Mouse (Mus musculus) forebrain, embryonic 16.5 days (tissue): ENCODE data around the gene Atxn1. TPM values are rescaled to one million over a fixed set of nuclear protein-coding genes. Genes with fewer than 3 reads are reported as not detected.

Source experiments
- ATAC-seq: fragments of 200-750 bp; cut with Nextera tagmentation; 2 replicates; pipeline ENCODE4 v1.8.0; 2017; ENCODE audit warnings: mild to moderate bottlenecking, moderate library complexity
- H3K27ac ChIP-seq: fragments of 300-500 bp; sonication (generic); 2 replicates; pipeline ENCODE4 v1.5.1; 2014; ENCODE audit warnings: low read length, control low read depth
- H3K27me3 ChIP-seq: fragments of 300-500 bp; sonication (generic); replicated peaks from 2 replicates; pipeline ENCODE4 v1.6.1; 2014; ENCODE audit warnings: low read length; ENCODE audit not compliant: control insufficient read depth, insufficient read depth
- H3K36me3 ChIP-seq: fragments of 300-500 bp; sonication (generic); 2 replicates; pipeline ENCODE4 v1.6.1; 2014; ENCODE audit not compliant: control insufficient read depth, insufficient read depth
- H3K4me1 ChIP-seq: fragments of 300-500 bp; sonication (generic); replicated peaks from 2 replicates; pipeline ENCODE4 v1.6.1; 2014; ENCODE audit warnings: low read length; ENCODE audit not compliant: control insufficient read depth, insufficient read depth
- H3K4me2 ChIP-seq: fragments of 300-500 bp; sonication (generic); 2 replicates; pipeline ENCODE4 v1.6.1; 2014; ENCODE audit warnings: mild to moderate bottlenecking, low read length, control low read depth
- H3K4me3 ChIP-seq: fragments of 300-500 bp; sonication (generic); replicated peaks from 2 replicates; pipeline ENCODE4 v1.5.1; 2014; ENCODE audit warnings: mild to moderate bottlenecking, low read length, control low read depth
- H3K9ac ChIP-seq: fragments of 300-500 bp; sonication (generic); replicated peaks from 2 replicates; pipeline ENCODE4 v1.6.1; 2014; ENCODE audit warnings: low read depth, low read length, control low read depth
- H3K9me3 ChIP-seq: fragments of 300-500 bp; sonication (generic); 2 replicates; pipeline ENCODE4 v1.6.1; 2016; ENCODE audit warnings: low read length; ENCODE audit not compliant: control insufficient read depth
- WGBS: fragments of 180-500 bp; shearing (Covaris S2); extraction: QIAGEN DNeasy Blood & Tissue Kit; methylation state at CpG from one replicate; pipeline ENCODE4 v1.1.7; 2014; 5-methylcytosine and 5-hydroxymethylcytosine counted together
- polyA plus RNA-seq: library from polyadenylated mRNA; unstranded; fragments of >200 nt; fragmentation: Nextera tagmentation; extraction: Ambion mirVana; gene quantifications from 2 replicates; pipeline ENCODE4 v1.2.1, GENCODE M21; 2015

Gene Atxn1
- polyA plus RNA-seq, 1 experiment from 2014 or later, result 15.3 TPM

DNA sequence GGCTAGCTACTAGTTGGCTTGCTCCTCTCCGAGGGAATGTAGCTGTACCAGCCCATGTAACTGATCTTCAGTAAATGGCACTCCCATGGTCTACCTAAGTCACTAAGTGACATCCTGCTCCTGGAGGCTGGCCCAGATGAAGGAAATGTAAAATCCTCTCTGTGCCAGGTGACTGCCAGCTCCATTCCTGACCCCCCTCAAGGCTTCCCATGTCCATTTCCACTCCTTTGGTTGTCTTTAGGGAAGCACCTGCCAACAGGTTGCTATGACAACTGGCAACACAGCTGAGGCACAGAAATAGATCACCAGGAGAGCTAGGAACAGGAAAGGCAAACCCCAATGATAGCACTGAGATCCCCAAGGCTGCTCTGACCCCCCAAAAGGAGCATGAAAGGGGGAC is 274.4 kb downstream of the Atxn1 start:
- Histone ChIP-seq H3K36me3 (no peaks in the 10 kb centered on the region), H3K27me3 (no peaks in the 10 kb centered on the region), H3K9me3 (no peaks in the 10 kb centered on the region), H3K4me3 (no peak overlapping the region), H3K4me2 (no peak overlapping the region), H3K9ac (no peak overlapping the region), H3K27ac (no peak overlapping the region), H3K4me1 (peaks cover 6% of the 10 kb centered on the region)
- ATAC-seq, result no peak
- WGBS, result 97% methylated on average over 1 of the region's 1 CpGs

DNA sequence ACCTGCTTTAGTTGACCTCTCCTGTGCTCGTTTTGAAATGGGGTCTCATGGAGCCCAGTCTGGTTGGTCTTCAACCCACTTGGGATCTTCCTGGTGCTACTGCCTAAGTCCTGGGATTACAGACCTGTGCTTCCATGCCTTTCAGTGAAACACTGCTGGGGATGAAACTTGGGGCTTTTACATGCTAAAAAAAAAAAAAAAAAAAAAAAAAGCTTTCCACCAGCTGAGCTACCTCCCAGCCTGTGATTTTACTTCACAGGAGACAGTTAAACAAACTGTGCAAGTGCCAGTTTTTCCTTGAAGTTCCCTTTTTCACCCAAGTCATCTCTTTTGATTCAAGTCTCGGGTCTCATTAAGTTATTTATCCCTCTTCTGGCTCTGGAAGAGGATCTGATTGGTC is 275.9 kb downstream of the Atxn1 start:
- Histone ChIP-seq H3K27ac (no peak overlapping the region), H3K4me3 (no peak overlapping the region), H3K36me3 (no peaks in the 10 kb centered on the region), H3K4me1 (peaks cover 6% of the 10 kb centered on the region), H3K9me3 (no peaks in the 10 kb centered on the region), H3K9ac (no peak overlapping the region), H3K27me3 (no peaks in the 10 kb centered on the region), H3K4me2 (no peak overlapping the region)
- no peak for ATAC-seq
- 38% methylated on average over 2 of the region's 2 CpGs for WGBS

DNA sequence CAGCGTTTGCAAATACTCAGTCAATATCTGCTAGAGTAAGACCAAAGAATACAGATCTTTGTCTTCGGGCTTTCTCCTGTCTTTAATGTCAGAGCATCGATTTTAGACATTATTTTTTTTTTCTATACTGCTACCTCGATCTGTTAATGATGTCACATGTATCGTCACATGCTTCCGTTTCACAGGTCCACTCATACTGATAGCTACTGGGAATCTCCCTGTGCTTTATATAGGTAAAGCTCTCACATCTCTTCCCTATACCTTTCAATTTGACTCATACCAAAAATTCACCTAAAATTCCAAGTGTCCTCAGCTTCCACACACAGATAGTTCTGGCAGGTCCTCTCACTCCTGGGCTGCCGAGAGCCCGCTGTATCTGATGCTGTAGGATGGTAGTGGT is 277.2 kb downstream of the Atxn1 start:
- Histone ChIP-seq H3K4me3 (no peak overlapping the region), H3K9ac (no peak overlapping the region), H3K4me2 (no peak overlapping the region), H3K4me1 (peaks cover 6% of the 10 kb centered on the region), H3K27me3 (no peaks in the 10 kb centered on the region), H3K9me3 (no peaks in the 10 kb centered on the region), H3K27ac (no peak overlapping the region), H3K36me3 (no peaks in the 10 kb centered on the region)
- ATAC-seq, result no peak
- 90% methylated on average over 8 of the region's 8 CpGs for WGBS

DNA sequence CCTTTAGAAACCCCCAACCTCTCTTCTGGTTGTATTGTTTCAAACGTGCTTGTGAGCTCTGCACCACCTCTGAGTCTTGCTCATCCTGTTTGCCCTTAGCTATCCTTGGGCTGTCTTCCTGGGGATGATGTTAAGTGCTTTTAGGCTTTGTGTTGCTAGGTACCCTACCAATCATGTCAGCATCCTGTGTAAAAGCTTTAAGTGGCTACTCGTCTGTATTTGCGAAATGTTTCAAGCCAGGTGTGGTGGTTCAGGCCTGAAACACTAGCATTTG is 278.6 kb downstream of the Atxn1 start:
- no peaks in the 10 kb centered on the region for H3K36me3 ChIP-seq
- no peak overlapping the region for H3K4me2 ChIP-seq
- H3K27me3 ChIP-seq, result no peaks in the 10 kb centered on the region
- ATAC-seq, result no peak
- 58% methylated on average over 3 of the region's 3 CpGs for WGBS
- peaks cover 6% of the 10 kb centered on the region for H3K4me1 ChIP-seq
- H3K9ac ChIP-seq, result no peak overlapping the region
- H3K27ac ChIP-seq, result no peak overlapping the region
- H3K4me3 ChIP-seq, result no peak overlapping the region
- H3K9me3 ChIP-seq, result no peaks in the 10 kb centered on the region

DNA sequence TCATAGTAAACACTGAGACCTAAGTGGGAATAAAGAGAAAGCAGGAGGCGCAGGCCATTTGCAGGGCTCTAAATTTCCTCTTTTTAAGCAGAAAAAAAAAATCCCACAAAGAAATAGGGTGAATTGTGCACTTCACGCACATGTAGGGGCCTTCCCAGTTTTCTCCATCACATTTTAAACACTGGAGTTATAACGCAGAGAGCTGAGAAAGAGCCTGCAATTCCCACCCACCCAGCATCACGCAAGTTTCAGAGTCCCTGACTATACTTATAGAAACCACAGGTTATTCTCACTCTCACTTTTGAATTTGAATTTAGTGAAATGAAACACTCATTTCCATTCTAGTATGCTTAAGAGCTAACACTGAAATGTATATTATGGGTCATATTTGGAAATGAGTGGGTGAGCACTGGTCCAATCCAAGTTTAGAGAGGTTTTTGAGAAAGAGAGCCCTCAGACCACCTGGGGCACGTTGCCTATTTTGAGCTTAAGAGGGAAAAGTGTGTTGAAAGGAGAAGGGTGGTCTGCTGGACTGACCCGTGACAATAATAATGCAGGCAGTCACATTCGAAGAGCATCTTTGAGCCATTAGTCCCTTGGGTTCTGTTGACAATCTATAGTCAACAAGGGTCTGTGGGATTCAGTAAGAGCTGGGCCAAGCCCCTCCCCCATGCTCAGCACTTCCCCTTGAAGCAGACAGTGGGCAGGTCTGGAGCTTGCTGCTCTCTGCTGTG is 279.1 kb downstream of the Atxn1 start:
- Histone ChIP-seq H3K4me2 (no peak overlapping the region), H3K27ac (no peak overlapping the region), H3K9me3 (no peaks in the 10 kb centered on the region), H3K36me3 (no peaks in the 10 kb centered on the region), H3K4me3 (no peak overlapping the region), H3K27me3 (no peaks in the 10 kb centered on the region), H3K9ac (no peak overlapping the region), H3K4me1 (peaks cover 6% of the 10 kb centered on the region)
- ATAC-seq, result no peak
- 76% methylated on average over 7 of the region's 7 CpGs for WGBS

DNA sequence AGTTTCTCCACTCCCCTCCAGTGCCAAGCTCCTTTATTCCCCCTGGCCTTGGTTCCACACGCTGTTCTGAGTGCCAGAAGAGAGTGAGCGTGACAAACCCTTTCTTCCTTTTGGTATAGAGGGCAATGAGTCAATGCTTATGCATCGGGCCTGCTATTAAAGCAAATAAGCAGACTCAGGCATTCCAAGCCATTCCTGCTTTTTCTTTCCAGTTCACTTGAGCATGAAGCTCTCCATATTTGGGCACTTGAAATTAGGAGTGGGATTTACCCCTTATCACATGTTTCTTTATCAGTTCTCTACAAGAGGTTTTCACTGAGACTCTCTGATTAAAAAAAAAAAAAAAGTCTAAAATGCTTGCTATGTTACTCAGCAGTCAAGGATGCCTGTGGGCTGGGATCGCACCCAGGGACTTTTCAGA is 279.9 kb downstream of the Atxn1 start:
- ATAC-seq, result no peak
- no peak overlapping the region for H3K9ac ChIP-seq
- H3K27me3 ChIP-seq, result no peaks in the 10 kb centered on the region
- no peak overlapping the region for H3K4me3 ChIP-seq
- H3K9me3 ChIP-seq, result no peaks in the 10 kb centered on the region
- H3K36me3 ChIP-seq, result no peaks in the 10 kb centered on the region
- 54% methylated on average over 4 of the region's 4 CpGs for WGBS
- H3K4me1 ChIP-seq, result no peaks in the 10 kb centered on the region
- H3K27ac ChIP-seq, result no peak overlapping the region
- H3K4me2 ChIP-seq, result no peak overlapping the region

DNA sequence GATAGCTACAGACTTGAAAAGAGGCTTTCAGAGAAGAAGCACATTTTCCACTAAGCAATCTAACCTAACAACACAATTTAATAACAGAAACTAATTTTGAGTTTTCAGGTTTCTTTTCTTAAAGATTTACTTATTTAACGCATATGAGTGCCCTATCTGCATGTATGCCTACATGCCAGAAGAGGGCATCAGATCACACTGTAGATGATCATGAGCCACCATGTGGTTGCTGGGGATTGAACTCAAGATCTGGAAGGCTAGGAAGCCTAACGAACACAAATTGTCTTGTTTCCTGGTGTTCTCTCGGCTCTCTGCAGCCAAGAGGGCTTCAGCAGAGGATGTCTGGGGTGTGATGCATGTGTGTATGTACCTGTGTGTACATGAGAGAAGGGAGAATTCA is 280.8 kb downstream of the Atxn1 start:
- Histone ChIP-seq H3K9ac (no peak overlapping the region), H3K27me3 (no peaks in the 10 kb centered on the region)
- WGBS, result 64% methylated on average over 3 of the region's 3 CpGs

DNA sequence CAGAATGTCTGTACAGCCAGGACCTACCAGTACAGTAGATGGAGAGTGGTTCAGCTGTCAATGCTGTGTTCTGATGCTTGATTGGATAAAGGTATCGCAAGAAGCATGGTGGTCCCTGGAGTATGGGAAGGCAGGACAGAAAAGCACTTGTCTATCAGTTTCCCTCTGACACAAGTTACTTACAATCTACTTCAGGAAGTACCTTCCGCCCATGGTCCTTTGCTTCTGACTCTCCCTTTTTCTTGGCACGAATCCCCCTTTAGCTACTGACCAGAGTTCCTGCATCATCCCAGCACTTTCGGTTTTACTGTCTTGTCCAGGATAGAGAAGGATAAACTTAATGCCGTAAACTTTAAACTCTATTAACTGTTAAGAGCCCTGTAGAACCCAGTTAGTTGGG is 283.6 kb downstream of the Atxn1 start:
- no peaks in the 10 kb centered on the region for H3K9me3 ChIP-seq
- H3K4me1 ChIP-seq, result no peaks in the 10 kb centered on the region; the same call in 1 of the 2 replicates
- H3K4me3 ChIP-seq, result no peak overlapping the region
- no peaks in the 10 kb centered on the region for H3K27me3 ChIP-seq
- ATAC-seq, result no peak
- no peak overlapping the region for H3K9ac ChIP-seq
- 93% methylated on average over 5 of the region's 5 CpGs for WGBS
- H3K4me2 ChIP-seq, result no peak overlapping the region
- no peak overlapping the region for H3K27ac ChIP-seq
- H3K36me3 ChIP-seq, result no peaks in the 10 kb centered on the region

More for the DNA sequence above, 280.8 kb downstream of the Atxn1 start:
- no peaks in the 10 kb centered on the region for H3K4me1 ChIP-seq
- H3K4me3 ChIP-seq, result no peak overlapping the region
- no peak for ATAC-seq
- no peak overlapping the region for H3K27ac ChIP-seq
- H3K36me3 ChIP-seq, result no peaks in the 10 kb centered on the region
- H3K9me3 ChIP-seq, result no peaks in the 10 kb centered on the region
- H3K4me2 ChIP-seq, result no peak overlapping the region

DNA sequence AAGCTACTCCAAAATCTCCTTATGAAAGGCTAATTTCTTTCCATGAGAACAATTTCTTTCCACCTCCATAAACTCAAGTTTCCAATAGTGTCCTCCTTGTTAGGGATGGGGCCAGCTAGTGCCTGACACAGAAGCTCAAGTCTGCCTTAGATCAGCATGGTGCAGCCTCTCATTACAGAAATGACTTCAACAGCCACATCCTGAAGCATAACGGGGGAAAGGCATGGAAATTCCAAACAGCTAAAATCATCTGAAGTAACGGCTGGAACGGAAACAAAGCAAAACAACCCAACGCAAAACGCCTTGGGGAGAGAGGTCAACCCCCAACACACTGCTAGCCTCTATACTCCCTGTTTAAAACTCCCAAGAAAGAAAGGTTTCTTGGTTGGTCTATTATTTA is 284.2 kb downstream of the Atxn1 start:
- Histone ChIP-seq H3K4me3 (no peak overlapping the region), H3K9me3 (no peaks in the 10 kb centered on the region), H3K4me1 (no peaks in the 10 kb centered on the region; the same call in 1 of the 2 replicates), H3K4me2 (no peak overlapping the region), H3K9ac (no peak overlapping the region), H3K27me3 (no peaks in the 10 kb centered on the region), H3K36me3 (no peaks in the 10 kb centered on the region), H3K27ac (no peak overlapping the region)
- 80% methylated on average over 5 of the region's 5 CpGs for WGBS
- ATAC-seq, result no peak

DNA sequence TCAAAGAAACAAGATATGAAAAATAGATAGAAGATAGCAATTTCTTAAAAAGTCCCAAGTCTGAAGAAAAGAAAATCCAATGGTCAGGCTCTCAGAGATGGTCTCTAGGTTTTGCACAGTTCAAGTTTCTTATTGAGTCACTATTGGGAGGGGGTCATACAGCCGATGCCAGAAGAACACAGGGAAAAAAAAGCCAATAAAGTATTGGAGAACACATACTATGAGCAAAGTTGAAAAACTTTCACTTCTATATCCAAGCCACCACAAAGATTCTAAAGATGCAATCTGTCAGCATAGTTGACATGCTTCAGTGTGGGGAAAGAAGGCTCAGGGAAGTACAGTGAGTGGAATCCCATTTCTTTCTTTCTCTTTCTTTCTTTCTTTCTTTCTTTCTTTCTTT is 285.7 kb downstream of the Atxn1 start:
- WGBS, result 85% methylated on average over 1 of the region's 1 CpGs

More for the DNA sequence above, 285.7 kb downstream of the Atxn1 start:
- no peak for ATAC-seq
- H3K27me3 ChIP-seq, result no peaks in the 10 kb centered on the region
- H3K27ac ChIP-seq, result no peak overlapping the region
- H3K36me3 ChIP-seq, result no peaks in the 10 kb centered on the region
- H3K4me3 ChIP-seq, result no peak overlapping the region
- H3K4me1 ChIP-seq, result no peaks in the 10 kb centered on the region; the same call in 1 of the 2 replicates
- H3K9ac ChIP-seq, result no peak overlapping the region
- no peak overlapping the region for H3K4me2 ChIP-seq
- H3K9me3 ChIP-seq, result no peaks in the 10 kb centered on the region
